Mouse (Mus musculus): ENCODE measurements around the gene Anp32b.

Gene Anp32b

GRCm38 (mm10) chr4:46452855-46453719 is 2.4 kb downstream of the Anp32b start:
- DNase-seq (ENCODE audit: low spot score) = no peak

- DNase-seq (ENCODE audit: low spot score) = no peak
Observed at GRCm38 (mm10) chr4:46454097-46454864, 3.6 kb downstream of the Anp32b start.

GRCm38 (mm10) chr4:46456762-46457161 is 6.1 kb downstream of the Anp32b start:
- DNase-seq (ENCODE audit: low spot score) = no peak

GRCm38 (mm10) chr4:46457186-46457585 is 6.5 kb downstream of the Anp32b start:
- DNase-seq (ENCODE audit: low spot score) = no peak

- DNase-seq (ENCODE audit: low spot score) = no peak
Observed at GRCm38 (mm10) chr4:46458411-46458810, 7.7 kb downstream of the Anp32b start.

- no peak for DNase-seq (ENCODE audit: low spot score)
Observed at GRCm38 (mm10) chr4:46463130-46463830, 12.6 kb downstream of the Anp32b start.

GRCm38 (mm10) chr4:46465740-46466139 is 15.0 kb downstream of the Anp32b start:
- DNase-seq (ENCODE audit: low spot score) = no peak

GRCm38 (mm10) chr4:46475101-46475500 is 24.4 kb downstream of the Anp32b start:
- DNase-seq (ENCODE audit: low spot score) = no peak

GRCm38 (mm10) chr4:46479081-46479480 is 28.4 kb downstream of the Anp32b start:
- DNase-seq (ENCODE audit: low spot score) = no peak

GRCm38 (mm10) chr4:46485696-46486417 is 35.2 kb downstream of the Anp32b start:
- DNase-seq (ENCODE audit: low spot score) = peak; percentile 85

- DNase-seq (ENCODE audit: low spot score) = peak; percentile 67
Observed at GRCm38 (mm10) chr4:46487348-46487747, 36.6 kb downstream of the Anp32b start.

GRCm38 (mm10) chr4:46489028-46489925 is 38.6 kb downstream of the Anp32b start, which contains the start of gene Nans:
Gene Nans, plus strand, starts transcription at chr4:46489248.
- peak; percentile 97 for DNase-seq (ENCODE audit: low spot score)

GRCm38 (mm10) chr4:46493071-46493470 is 42.4 kb downstream of the Anp32b start:
- no peak for DNase-seq (ENCODE audit: low spot score)

GRCm38 (mm10) chr4:46495543-46495942 is 44.8 kb downstream of the Anp32b start:
- no peak for DNase-seq (ENCODE audit: low spot score)

GRCm38 (mm10) chr4:46497286-46497892 is 46.7 kb downstream of the Anp32b start:
- peak; percentile 82 for DNase-seq (ENCODE audit: low spot score)

- no peak for DNase-seq (ENCODE audit: low spot score)
Observed at GRCm38 (mm10) chr4:46498511-46498910, 47.8 kb downstream of the Anp32b start.

GRCm38 (mm10) chr4:46498976-46499375 is 48.3 kb downstream of the Anp32b start:
- DNase-seq (ENCODE audit: low spot score) = peak; percentile 33

GRCm38 (mm10) chr4:46502606-46503502 is 52.2 kb downstream of the Anp32b start:
- DNase-seq (ENCODE audit: low spot score) = no peak

- no peak for DNase-seq (ENCODE audit: low spot score)
Observed at GRCm38 (mm10) chr4:46503881-46504280, 53.2 kb downstream of the Anp32b start.

Measured in urinary bladder, postnatal 14 days (tissue).